Mouse (Mus musculus): ENCODE measurements around the gene Tmem108. TPM values are rescaled to one million over a fixed set of nuclear protein-coding genes. Genes with fewer than 3 reads are reported as not detected.

Gene Tmem108
- polyA plus RNA-seq, 1 experiment = 0.01 TPM

- Histone ChIP-seq H3ac (ENCODE audit: control insufficient read depth, insufficient read length, low read depth) (no peak overlapping the region), H3K4me3 (ENCODE audit: insufficient read depth, poor library complexity, severe bottlenecking) (no peak overlapping the region), H3K79me3 (ENCODE audit: low read depth) (no peaks in the 10 kb centered on the region), H3K79me2 (ENCODE audit: control insufficient read depth, insufficient read depth) (no peaks in the 10 kb centered on the region), H3K36me3 (ENCODE audit: control insufficient read depth, insufficient read depth) (no peaks in the 10 kb centered on the region), H3K27me3 (ENCODE audit: control insufficient read depth, insufficient read depth, insufficient read length) (no peaks in the 10 kb centered on the region)
- TF ChIP-seq MYOG (IDR thresholded peaks at IDR 0.05; ENCODE audit: control insufficient read depth, extremely low read depth, insufficient read length) = no peak
- no peak for TF ChIP-seq MYOD1 (IDR thresholded peaks at IDR 0.05; ENCODE audit: control insufficient read depth, insufficient read length, low read depth)
- TF ChIP-seq USF1 (IDR thresholded peaks at IDR 0.05; ENCODE audit: low read depth) = no peak
- TF ChIP-seq CEBPB (IDR thresholded peaks at IDR 0.05; ENCODE audit: low read depth) = no peak
- TF ChIP-seq MAX (IDR thresholded peaks at IDR 0.05) = no peak
- no peak for TF ChIP-seq CTCF (IDR thresholded peaks at IDR 0.05; ENCODE audit: control insufficient read depth, insufficient read depth, insufficient read length)
- no peak for TF ChIP-seq FOSL1 (IDR thresholded peaks at IDR 0.05; ENCODE audit: insufficient read depth, low read length, poor library complexity, severe bottlenecking)
These were observed 286.2 kb downstream of the Tmem108 start for GRCm38 (mm10) chr9:103475414-103475813.

- no peaks in the 10 kb centered on the region for H3K79me3 ChIP-seq (ENCODE audit: low read depth)
- H3K36me3 ChIP-seq (ENCODE audit: control insufficient read depth, insufficient read depth) = no peaks in the 10 kb centered on the region
- no peaks in the 10 kb centered on the region for H3K27me3 ChIP-seq (ENCODE audit: control insufficient read depth, insufficient read depth, insufficient read length)
- no peak overlapping the region for H3K4me3 ChIP-seq (ENCODE audit: insufficient read depth, poor library complexity, severe bottlenecking)
- TF ChIP-seq FOSL1 (IDR thresholded peaks at IDR 0.05; ENCODE audit: insufficient read depth, low read length, poor library complexity, severe bottlenecking) (no peak), MYOD1 (IDR thresholded peaks at IDR 0.05; ENCODE audit: control insufficient read depth, insufficient read length, low read depth) (no peak), MYOG (IDR thresholded peaks at IDR 0.05; ENCODE audit: control insufficient read depth, extremely low read depth, insufficient read length) (no peak)
- no peak overlapping the region for H3ac ChIP-seq (ENCODE audit: control insufficient read depth, insufficient read length, low read depth)
- H3K79me2 ChIP-seq (ENCODE audit: control insufficient read depth, insufficient read depth) = no peaks in the 10 kb centered on the region
These were observed 287.5 kb downstream of the Tmem108 start for GRCm38 (mm10) chr9:103473915-103474688.

GRCm38 (mm10) chr9:103471784-103472183 is 289.9 kb downstream of the Tmem108 start:
- Histone ChIP-seq H3K27me3 (ENCODE audit: control insufficient read depth, insufficient read depth, insufficient read length) (no peaks in the 10 kb centered on the region), H3K79me2 (ENCODE audit: control insufficient read depth, insufficient read depth) (no peaks in the 10 kb centered on the region), H3ac (ENCODE audit: control insufficient read depth, insufficient read length, low read depth) (no peak overlapping the region), H3K79me3 (ENCODE audit: low read depth) (no peaks in the 10 kb centered on the region), H3K36me3 (ENCODE audit: control insufficient read depth, insufficient read depth) (no peaks in the 10 kb centered on the region), H3K4me3 (ENCODE audit: insufficient read depth, poor library complexity, severe bottlenecking) (no peak overlapping the region)
- TF ChIP-seq MYOG (IDR thresholded peaks at IDR 0.05; ENCODE audit: control insufficient read depth, extremely low read depth, insufficient read length) (no peak), USF1 (IDR thresholded peaks at IDR 0.05; ENCODE audit: low read depth) (no peak), MYOD1 (IDR thresholded peaks at IDR 0.05; ENCODE audit: control insufficient read depth, insufficient read length, low read depth) (no peak), MAX (IDR thresholded peaks at IDR 0.05) (no peak), CEBPB (IDR thresholded peaks at IDR 0.05; ENCODE audit: low read depth) (no peak), FOSL1 (IDR thresholded peaks at IDR 0.05; ENCODE audit: insufficient read depth, low read length, poor library complexity, severe bottlenecking) (no peak), CTCF (IDR thresholded peaks at IDR 0.05; ENCODE audit: control insufficient read depth, insufficient read depth, insufficient read length) (no peak)

- Histone ChIP-seq H3K79me2 (ENCODE audit: control insufficient read depth, insufficient read depth) (no peaks in the 10 kb centered on the region), H3K27me3 (ENCODE audit: control insufficient read depth, insufficient read depth, insufficient read length) (peaks cover 3% of the 10 kb centered on the region), H3K79me3 (ENCODE audit: low read depth) (no peaks in the 10 kb centered on the region), H3K4me3 (ENCODE audit: insufficient read depth, poor library complexity, severe bottlenecking) (no peak overlapping the region), H3ac (ENCODE audit: control insufficient read depth, insufficient read length, low read depth) (no peak overlapping the region), H3K36me3 (ENCODE audit: control insufficient read depth, insufficient read depth) (no peaks in the 10 kb centered on the region)
- no peak for TF ChIP-seq MYOD1 (IDR thresholded peaks at IDR 0.05; ENCODE audit: control insufficient read depth, insufficient read length, low read depth)
- TF ChIP-seq USF1 (IDR thresholded peaks at IDR 0.05; ENCODE audit: low read depth) = no peak
- no peak for TF ChIP-seq CTCF (IDR thresholded peaks at IDR 0.05; ENCODE audit: control insufficient read depth, insufficient read depth, insufficient read length)
- TF ChIP-seq CEBPB (IDR thresholded peaks at IDR 0.05; ENCODE audit: low read depth) = no peak
These were observed 292.1 kb downstream of the Tmem108 start for GRCm38 (mm10) chr9:103469516-103469915.

GRCm38 (mm10) chr9:103468911-103469310 is 292.7 kb downstream of the Tmem108 start:
- Histone ChIP-seq H3K79me2 (ENCODE audit: control insufficient read depth, insufficient read depth) (no peaks in the 10 kb centered on the region), H3K27me3 (ENCODE audit: control insufficient read depth, insufficient read depth, insufficient read length) (peaks cover 3% of the 10 kb centered on the region), H3ac (ENCODE audit: control insufficient read depth, insufficient read length, low read depth) (no peak overlapping the region), H3K79me3 (ENCODE audit: low read depth) (no peaks in the 10 kb centered on the region), H3K4me3 (ENCODE audit: insufficient read depth, poor library complexity, severe bottlenecking) (no peak overlapping the region), H3K36me3 (ENCODE audit: control insufficient read depth, insufficient read depth) (no peaks in the 10 kb centered on the region)
- no peak for TF ChIP-seq MAX (IDR thresholded peaks at IDR 0.05)
- no peak for TF ChIP-seq FOSL1 (IDR thresholded peaks at IDR 0.05; ENCODE audit: insufficient read depth, low read length, poor library complexity, severe bottlenecking)
- TF ChIP-seq MYOD1 (IDR thresholded peaks at IDR 0.05; ENCODE audit: control insufficient read depth, insufficient read length, low read depth) = no peak
- TF ChIP-seq MYOG (IDR thresholded peaks at IDR 0.05; ENCODE audit: control insufficient read depth, extremely low read depth, insufficient read length) = no peak
- no peak for TF ChIP-seq CEBPB (IDR thresholded peaks at IDR 0.05; ENCODE audit: low read depth)
- TF ChIP-seq CTCF (IDR thresholded peaks at IDR 0.05; ENCODE audit: control insufficient read depth, insufficient read depth, insufficient read length) = no peak
- no peak for TF ChIP-seq USF1 (IDR thresholded peaks at IDR 0.05; ENCODE audit: low read depth)

Measured in C2C12 (cell line).